Comparison of ENCODE assay signal across 12 mouse cellular contexts in the genomic region with DNA sequence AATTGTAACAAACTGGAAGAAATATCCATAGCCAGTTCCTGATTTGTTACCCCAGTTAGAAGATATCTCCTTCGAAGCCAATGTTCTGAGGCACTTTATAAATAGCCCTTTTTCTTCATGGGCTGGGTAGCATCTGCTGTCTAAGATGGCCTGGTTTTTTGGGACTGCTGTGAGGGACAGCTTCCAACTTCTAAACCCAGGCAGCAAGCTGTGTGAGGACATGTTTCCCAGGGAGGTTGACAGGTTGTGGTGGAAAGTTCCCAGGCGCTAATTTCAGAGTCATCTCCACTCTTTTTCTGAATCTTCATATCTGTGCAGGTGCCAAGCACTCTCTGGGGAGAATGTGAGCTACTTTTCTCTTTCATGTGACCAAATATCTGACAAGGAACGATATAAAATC.
DNase-seq lines count a peak whose midpoint lies in the region; ATAC-seq lines count a peak whose summit lies in the region.
"Had no signal": no experiment of that assay in that cellular context is flagged by ENCODE, and none has a peak within 500 bp of the region (broad histone marks: within the 10 kb centered on the region; RNA-seq: fewer than 3 reads in every experiment).

No protein-coding gene starts in this region.

- no peak for ATAC-seq in cerebellum, adult (ENCODE audit: insufficient number of reproducible peaks, low FRiP score, low TSS enrichment)
- ATAC-seq in inflammation-experienced regulatory T-cells, adult 6 months: no peak
- ATAC-seq: forebrain, embryonic 15.5 days had no signal

- DNase-seq in cerebellum, adult 11-12 months: peak; percentile 36
- DNase-seq in cerebellum, adult 9-10 months: peak; percentile 27
- peak; percentile 32 for DNase-seq in layer of hippocampus, adult 9-11 months
- DNase-seq in right cerebral cortex, adult 2 months (ENCODE audit: low spot score in 2 of 2): peak; percentile 44 to 48
- no peak for DNase-seq in T-cell, adult 2 months (ENCODE audit: low spot score)
- DNase-seq in thymus, postnatal 10 days (ENCODE audit: low spot score in 2 of 2): no peak
- DNase-seq: kidney, adult 11 months; lung, postnatal 4 days; thymus, adult 2 months had no signal

Comparison
In these comparisons a context has a peak if more than half of its experiments do, and no peak if none do; other contexts are left out.
1. DNase-seq: peak in cerebellum, adult 11-12 months (single experiment), cerebellum, adult 9-10 months (single experiment), layer of hippocampus, adult 9-11 months (single experiment) and right cerebral cortex, adult 2 months (2 of 2); none in T-cell, adult 2 months (single experiment) and thymus, postnatal 10 days (0 of 2).